Mouse (Mus musculus) kidney, adult 2 months (tissue): Measurements from ENCODE around the gene Ptch1.

Experiments used
- CTCF ChIP-seq: fragments of 200-500 bp; conservative IDR thresholded peaks from 2 replicates; pipeline ENCODE4 v1.5.1; 2011; ENCODE audit warnings: low read depth, mild to moderate bottlenecking, control low read depth, low read length, moderate library complexity, mixed read lengths; ENCODE audit not compliant: insufficient read depth, insufficient read length
- POLR2A ChIP-seq: fragments of 200-500 bp; IDR thresholded peaks from one replicate; pipeline ENCODE4 v1.6.1; 2011; ENCODE audit warnings: low read depth, low read length, control low read depth

DNA sequence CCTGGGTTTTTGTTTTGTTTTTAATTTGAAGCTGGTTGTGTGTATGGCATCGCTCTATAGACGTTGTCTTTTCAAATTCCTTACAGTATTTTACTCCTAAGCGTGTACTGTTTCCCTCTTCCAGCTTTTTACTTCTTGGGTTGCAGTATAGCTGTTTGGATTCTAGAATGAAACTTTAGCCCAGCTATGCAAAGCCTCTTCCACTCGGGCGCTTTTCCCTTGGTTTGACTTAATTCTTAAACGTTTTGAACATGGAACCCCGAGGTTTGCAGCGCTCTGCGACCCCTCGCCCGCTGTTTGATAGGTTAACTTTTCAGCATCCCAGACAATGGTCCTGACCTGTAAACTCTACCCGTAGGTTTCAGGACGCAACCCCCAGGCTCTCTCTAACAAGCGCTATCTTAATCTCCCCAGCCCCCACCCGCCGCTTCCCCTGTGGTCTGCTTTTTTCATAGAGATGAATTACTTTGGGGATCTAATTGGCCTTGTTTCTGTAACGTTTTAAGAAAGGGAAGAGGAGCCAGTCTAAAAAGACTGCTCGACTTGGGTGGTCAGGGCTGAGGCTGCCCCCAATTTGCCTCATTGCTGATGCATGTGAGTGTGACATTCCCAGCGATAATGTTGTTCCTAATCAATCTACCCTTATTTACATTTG lies 4.5 kb downstream of the Ptch1 start:
- TF ChIP-seq CTCF (no peak), POLR2A (no peak)
